In the genomic region with DNA sequence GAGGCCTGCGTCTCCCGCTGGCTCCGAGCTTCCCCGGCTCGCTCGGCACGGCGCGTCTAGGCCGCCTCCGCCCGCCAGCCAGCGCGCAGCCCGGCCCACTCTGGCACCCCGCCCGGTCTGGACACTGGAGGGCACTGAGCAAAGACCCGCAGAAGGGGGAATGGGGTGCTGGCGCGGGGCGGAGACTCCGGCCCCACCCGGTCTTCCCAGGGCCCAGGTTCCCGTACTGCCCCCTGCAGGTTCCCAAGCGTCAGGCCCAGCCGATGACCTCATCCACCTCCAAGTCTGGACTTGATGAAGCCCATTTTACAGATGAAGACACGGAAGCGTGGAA, we compare ENCODE assay signal across 7 mouse cellular contexts. TPM values are rescaled to one million over a fixed set of nuclear protein-coding genes. Genes with fewer than 3 reads are reported as not detected.
DNase-seq lines count a peak whose midpoint lies in the region; ATAC-seq and TF ChIP-seq lines count a peak whose summit lies in the region.

No protein-coding gene starts in this region.

- peak overlapping the region; percentile 60 for H3K4me3 ChIP-seq in embryonic facial prominence, embryonic 10.5 days
- H3K4me3 ChIP-seq in midbrain, embryonic 12.5 days = peak overlapping the region; percentile 45
- peak overlapping the region; percentile 73 for H3K4me3 ChIP-seq in small intestine, adult 2 months (ENCODE audit: low read depth, low read length)

- peak; percentile 85 for TF ChIP-seq CTCF in small intestine, adult 2 months (IDR thresholded peaks at IDR 0.05; ENCODE audit: extremely low read depth, insufficient read length, insufficient replicate concordance, low read depth, low read length)

- intact Hi-C loops in left cerebral cortex, postnatal 4 days (cut with DNase I) = no loop called here

- WGBS in embryonic facial prominence, embryonic 10.5 days = 6% methylated on average over 28 of the region's 28 CpGs
- WGBS in midbrain, embryonic 12.5 days = 6% methylated on average over 28 of the region's 28 CpGs
- 3% methylated on average over 28 of the region's 28 CpGs for WGBS in small intestine, adult 2 months

- peak; percentile 80 for ATAC-seq in granulocyte monocyte progenitor cell, adult 5-6 weeks (replicated peaks; ENCODE audit: poor library complexity, severe bottlenecking)
- peak; percentile 66; the same call in 1 of the 2 replicates for ATAC-seq in midbrain, embryonic 12.5 days (ENCODE audit: low FRiP score, low read depth)

- TF ChIP-seq POLR2A in small intestine, adult 2 months (IDR thresholded peaks at IDR 0.05; ENCODE audit: low read depth, low read length) = no peak; the same call in 1 of the 2 replicates

- peak; percentile 95 for DNase-seq in adrenal gland, postnatal 10 days
- DNase-seq in embryonic facial prominence, embryonic 10.5 days (ENCODE audit: low spot score) = peak; percentile 84
- DNase-seq in kidney, adult 11 months = peak; percentile 92
- DNase-seq in left cerebral cortex, postnatal 4 days = peak; percentile 90

- H3K4me1 ChIP-seq in embryonic facial prominence, embryonic 10.5 days = peaks cover 11% of the 10 kb centered on the region
- H3K4me1 ChIP-seq in midbrain, embryonic 12.5 days = peaks cover 19% of the 10 kb centered on the region
- H3K4me1 ChIP-seq in small intestine, adult 2 months (ENCODE audit: control insufficient read depth, insufficient read depth, insufficient read length, low read length) = peaks cover 2% of the 10 kb centered on the region; the same call in 1 of the 2 replicates

- H3K4me2 ChIP-seq in midbrain, embryonic 12.5 days (replicated peaks) = peak overlapping the region; percentile 72

- H3K27ac ChIP-seq in embryonic facial prominence, embryonic 10.5 days (replicated peaks) = peak overlapping the region; percentile 82
- H3K27ac ChIP-seq in midbrain, embryonic 12.5 days (replicated peaks) = peak overlapping the region; percentile 56
- H3K27ac ChIP-seq in small intestine, adult 2 months (ENCODE audit: insufficient read depth, low read depth, low read length) = peak overlapping the region; percentile 82

- H3K9ac ChIP-seq in midbrain, embryonic 12.5 days (replicated peaks) = peak overlapping the region; percentile 60

- H3K36me3 ChIP-seq in embryonic facial prominence, embryonic 10.5 days (replicated peaks) = no peaks in the 10 kb centered on the region
- H3K36me3 ChIP-seq in midbrain, embryonic 12.5 days = no peaks in the 10 kb centered on the region
- H3K36me3 ChIP-seq in small intestine, adult 2 months (ENCODE audit: control insufficient read depth, insufficient read depth, low read length) = peaks cover 2% of the 10 kb centered on the region; the same call in 1 of the 2 replicates

- peaks cover 18% of the 10 kb centered on the region for H3K27me3 ChIP-seq in embryonic facial prominence, embryonic 10.5 days (replicated peaks; ENCODE audit: low read depth, poor library complexity, severe bottlenecking)
- no peaks in the 10 kb centered on the region for H3K27me3 ChIP-seq in midbrain, embryonic 12.5 days
- no peaks in the 10 kb centered on the region for H3K27me3 ChIP-seq in small intestine, adult 2 months (ENCODE audit: control insufficient read depth, insufficient read depth, low read length)

- no peaks in the 10 kb centered on the region for H3K9me3 ChIP-seq in embryonic facial prominence, embryonic 10.5 days
- no peaks in the 10 kb centered on the region for H3K9me3 ChIP-seq in midbrain, embryonic 12.5 days

RNA-seq across cellular contexts. Expression of gene Nlrx1, which starts 0.4 kb away (rescaled TPM):
- 10 to 100 TPM; 23.1 to 30.6 TPM for total RNA-seq in adrenal gland, postnatal 10 days (2021)
- polyA plus RNA-seq in embryonic facial prominence, embryonic 10.5 days (2016; fragmentation: Nextera tagmentation; extraction: Ambion mirVana) = 1.9 and 2.4 TPM in 2 replicates
- 4.9 and 11.1 TPM in 2 replicates for total RNA-seq in granulocyte monocyte progenitor cell, adult 5-6 weeks (2014; fragmentation: Nextera tagmentation)
- 7.3 and 8.4 TPM in 2 replicates for total RNA-seq in granulocyte monocyte progenitor cell, adult 5-6 weeks (2017)
- total RNA-seq in left cerebral cortex, postnatal 4 days (2021) = 1 to 10 TPM; 8.3 to 8.8 TPM
- polyA plus RNA-seq in midbrain, embryonic 12.5 days (2016; fragmentation: Nextera tagmentation; extraction: Ambion mirVana) = 2.6 and 3.3 TPM in 2 replicates
- 3.1 and 7.5 TPM in 2 replicates for polyA plus RNA-seq in small intestine, adult 2 months (2012; rRNA removed)

RNA-seq across cellular contexts. Expression of gene Pdzd3, which starts 16.7 kb away (rescaled TPM):
- under 1 TPM in 1 of 2 experiments, not detected in 1; 0.48 TPM for total RNA-seq in adrenal gland, postnatal 10 days (2021)
- polyA plus RNA-seq in embryonic facial prominence, embryonic 10.5 days (2016; fragmentation: Nextera tagmentation; extraction: Ambion mirVana) = 0.09 TPM in 1 of 2 replicates, not detected in the other
- not detected in 2 replicates for total RNA-seq in granulocyte monocyte progenitor cell, adult 5-6 weeks (2014; fragmentation: Nextera tagmentation)
- 0.22 TPM in 1 of 2 replicates, not detected in the other for total RNA-seq in granulocyte monocyte progenitor cell, adult 5-6 weeks (2017)
- under 1 TPM; 0.40 to 0.72 TPM for total RNA-seq in left cerebral cortex, postnatal 4 days (2021)
- 0.20 and 0.31 TPM in 2 replicates for polyA plus RNA-seq in midbrain, embryonic 12.5 days (2016; fragmentation: Nextera tagmentation; extraction: Ambion mirVana)
- polyA plus RNA-seq in small intestine, adult 2 months (2012; rRNA removed) = 9.9 and 23.6 TPM in 2 replicates

RNA-seq across cellular contexts. Expression of gene Abcg4, which starts 20.4 kb away (rescaled TPM):
- total RNA-seq in adrenal gland, postnatal 10 days (2021) = 10 to 100 TPM; 15.0 to 23.1 TPM
- polyA plus RNA-seq in embryonic facial prominence, embryonic 10.5 days (2016; fragmentation: Nextera tagmentation; extraction: Ambion mirVana) = 2.6 and 3.1 TPM in 2 replicates
- total RNA-seq in granulocyte monocyte progenitor cell, adult 5-6 weeks (2014; fragmentation: Nextera tagmentation) = 0.21 TPM in 1 of 2 replicates, not detected in the other
- not detected in 2 replicates for total RNA-seq in granulocyte monocyte progenitor cell, adult 5-6 weeks (2017)
- 10 to 100 TPM; 64.0 to 71.1 TPM for total RNA-seq in left cerebral cortex, postnatal 4 days (2021)
- polyA plus RNA-seq in midbrain, embryonic 12.5 days (2016; fragmentation: Nextera tagmentation; extraction: Ambion mirVana) = 12.9 and 14.4 TPM in 2 replicates
- 1.3 and 2.0 TPM in 2 replicates for polyA plus RNA-seq in small intestine, adult 2 months (2012; rRNA removed)

RNA-seq across cellular contexts. Expression of gene Ccdc153, which starts 27.5 kb away (rescaled TPM):
- 1 to 10 TPM; 1.5 to 1.6 TPM for total RNA-seq in adrenal gland, postnatal 10 days (2021)
- polyA plus RNA-seq in embryonic facial prominence, embryonic 10.5 days (2016; fragmentation: Nextera tagmentation; extraction: Ambion mirVana) = not detected in 2 replicates
- total RNA-seq in granulocyte monocyte progenitor cell, adult 5-6 weeks (2014; fragmentation: Nextera tagmentation) = not detected in 2 replicates
- total RNA-seq in granulocyte monocyte progenitor cell, adult 5-6 weeks (2017) = not detected in 2 replicates
- total RNA-seq in left cerebral cortex, postnatal 4 days (2021) = 1 to 10 TPM; 3.5 to 4.6 TPM
- not detected in 2 replicates for polyA plus RNA-seq in midbrain, embryonic 12.5 days (2016; fragmentation: Nextera tagmentation; extraction: Ambion mirVana)
- not detected in 2 replicates for polyA plus RNA-seq in small intestine, adult 2 months (2012; rRNA removed)

RNA-seq across cellular contexts. Expression of gene Cbl, which starts 34.1 kb away (rescaled TPM):
- total RNA-seq in adrenal gland, postnatal 10 days (2021) = 10 to 100 TPM; 28.2 to 32.4 TPM
- 25.4 and 25.5 TPM in 2 replicates for polyA plus RNA-seq in embryonic facial prominence, embryonic 10.5 days (2016; fragmentation: Nextera tagmentation; extraction: Ambion mirVana)
- total RNA-seq in granulocyte monocyte progenitor cell, adult 5-6 weeks (2014; fragmentation: Nextera tagmentation) = 89.7 and 108 TPM in 2 replicates
- 40.3 and 42.9 TPM in 2 replicates for total RNA-seq in granulocyte monocyte progenitor cell, adult 5-6 weeks (2017)
- total RNA-seq in left cerebral cortex, postnatal 4 days (2021) = 10 to 100 TPM; 58.4 to 62.4 TPM
- 27.2 and 32.0 TPM in 2 replicates for polyA plus RNA-seq in midbrain, embryonic 12.5 days (2016; fragmentation: Nextera tagmentation; extraction: Ambion mirVana)
- 2.9 and 6.9 TPM in 2 replicates for polyA plus RNA-seq in small intestine, adult 2 months (2012; rRNA removed)

Comparison
In these comparisons a context has a peak if more than half of its experiments do, and no peak if none do; other contexts are left out.
1. Peak in every context shown above with its lines: DNase-seq, ATAC-seq, H3K4me3 ChIP-seq and H3K27ac ChIP-seq.
2. RNA of gene Abcg4, which starts 20.4 kb away (total RNA-seq): 64.0 to 71.1 TPM in left cerebral cortex, postnatal 4 days and 15.0 to 23.1 TPM in adrenal gland, postnatal 10 days; 0.21 TPM in granulocyte monocyte progenitor cell, adult 5-6 weeks; every median in the first group is over 10 times any median in the second.